In the genomic region with DNA sequence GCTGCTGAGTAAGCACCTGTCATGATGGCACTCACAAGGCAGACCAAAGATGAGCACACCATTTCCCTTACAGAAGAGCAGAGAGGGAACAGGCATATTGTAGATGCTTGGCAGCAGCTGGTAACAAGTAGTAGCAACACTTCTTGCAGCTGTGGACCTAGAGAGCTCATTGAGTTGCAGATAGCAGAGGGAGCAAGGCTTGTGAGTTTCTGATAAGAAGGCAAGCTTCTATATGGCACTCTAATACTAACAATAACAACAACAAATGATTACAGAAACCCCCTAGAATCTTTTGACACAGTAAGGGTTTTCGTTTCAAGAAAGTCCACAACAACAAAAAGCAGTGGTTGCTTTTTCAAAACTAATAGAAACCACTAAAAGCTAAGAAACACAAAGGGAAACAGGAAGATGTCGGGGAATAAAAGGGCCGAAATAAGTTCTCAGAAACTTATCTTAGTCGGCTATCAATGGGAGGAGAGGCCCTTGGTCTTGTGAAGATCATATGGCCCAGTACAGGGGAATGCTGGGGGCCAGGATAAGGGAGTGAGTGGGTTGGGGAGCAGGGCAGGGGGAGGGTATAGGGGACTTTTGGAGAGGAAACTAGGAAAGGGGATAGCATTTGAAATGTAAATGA, we compare ENCODE assay signal across 15 mouse cellular contexts.
DNase-seq lines count a peak whose midpoint lies in the region; ATAC-seq and TF ChIP-seq lines count a peak whose summit lies in the region.
"Had no signal": no experiment of that assay in that cellular context is flagged by ENCODE, and none has a peak within 500 bp of the region (broad histone marks: within the 10 kb centered on the region; RNA-seq: fewer than 3 reads in every experiment).

No protein-coding gene starts in this region.

- TF ChIP-seq CTCF in intestine, postnatal 0 days (IDR thresholded peaks at IDR 0.05; ENCODE audit: low read depth), result no peak

- no peaks in the 10 kb centered on the region for H3K27me3 ChIP-seq in intestine, embryonic 15.5 days (replicated peaks)
- no peaks in the 10 kb centered on the region for H3K27me3 ChIP-seq in intestine, postnatal 0 days (replicated peaks; ENCODE audit: control insufficient read depth, insufficient read depth, low read length)
- H3K27me3 ChIP-seq in liver, embryonic 13.5 days, result no peaks in the 10 kb centered on the region
- no peaks in the 10 kb centered on the region for H3K27me3 ChIP-seq in stomach, embryonic 15.5 days (replicated peaks)

- H3K9ac ChIP-seq in intestine, embryonic 15.5 days, result no peak overlapping the region
- no peak overlapping the region for H3K9ac ChIP-seq in intestine, postnatal 0 days (ENCODE audit: low read depth, low read length)
- H3K9ac ChIP-seq in liver, embryonic 13.5 days, result peak overlapping the region; percentile 33; the same call in 1 of the 2 replicates
- H3K9ac ChIP-seq in stomach, embryonic 15.5 days, result no peak overlapping the region
- H3K9ac ChIP-seq: lung, embryonic 14.5 days had no signal

- H3K36me3 ChIP-seq in intestine, embryonic 15.5 days, result no peaks in the 10 kb centered on the region
- no peaks in the 10 kb centered on the region for H3K36me3 ChIP-seq in intestine, postnatal 0 days (ENCODE audit: control insufficient read depth, insufficient read depth)
- H3K36me3 ChIP-seq in liver, embryonic 13.5 days, result no peaks in the 10 kb centered on the region
- H3K36me3 ChIP-seq in stomach, embryonic 15.5 days, result no peaks in the 10 kb centered on the region
- H3K36me3 ChIP-seq: midbrain, embryonic 10.5 days had no signal

- 81% methylated on average over 4 of the region's 4 CpGs for WGBS in intestine, embryonic 15.5 days
- 72% methylated on average over 4 of the region's 4 CpGs for WGBS in intestine, postnatal 0 days
- 8% methylated on average over 4 of the region's 4 CpGs for WGBS in liver, embryonic 13.5 days (ENCODE audit: insufficient replicate concordance)
- 70% methylated on average over 4 of the region's 4 CpGs for WGBS in stomach, embryonic 15.5 days

- H3K4me3 ChIP-seq in intestine, embryonic 15.5 days (replicated peaks), result no peak overlapping the region
- no peak overlapping the region for H3K4me3 ChIP-seq in intestine, postnatal 0 days (ENCODE audit: low read depth, low read length)
- peak overlapping the region; percentile 8 for H3K4me3 ChIP-seq in liver, embryonic 13.5 days (replicated peaks)
- no peak overlapping the region for H3K4me3 ChIP-seq in stomach, embryonic 15.5 days (replicated peaks)
- H3K4me3 ChIP-seq: midbrain, embryonic 10.5 days had no signal

- H3K4me1 ChIP-seq in intestine, embryonic 15.5 days (replicated peaks), result no peaks in the 10 kb centered on the region
- H3K4me1 ChIP-seq in intestine, postnatal 0 days (replicated peaks; ENCODE audit: control insufficient read depth, insufficient read depth, low read length), result no peaks in the 10 kb centered on the region
- H3K4me1 ChIP-seq in liver, embryonic 13.5 days (replicated peaks), result peaks cover 43% of the 10 kb centered on the region
- no peaks in the 10 kb centered on the region for H3K4me1 ChIP-seq in stomach, embryonic 15.5 days
- H3K4me1 ChIP-seq: midbrain, embryonic 10.5 days had no signal

- H3K27ac ChIP-seq in intestine, embryonic 15.5 days, result no peak overlapping the region
- H3K27ac ChIP-seq in intestine, postnatal 0 days (ENCODE audit: low read depth, low read length), result no peak overlapping the region
- H3K27ac ChIP-seq in liver, embryonic 13.5 days, result peak overlapping the region; percentile 90
- no peak overlapping the region for H3K27ac ChIP-seq in stomach, embryonic 15.5 days
- H3K27ac ChIP-seq: hindbrain, postnatal 0 days; midbrain, embryonic 10.5 days had no signal

- no peak overlapping the region for H3K4me2 ChIP-seq in intestine, embryonic 15.5 days (replicated peaks)
- no peak overlapping the region for H3K4me2 ChIP-seq in intestine, postnatal 0 days (replicated peaks; ENCODE audit: low read depth)
- H3K4me2 ChIP-seq in liver, embryonic 13.5 days, result peak overlapping the region; percentile 57
- H3K4me2 ChIP-seq in stomach, embryonic 15.5 days, result no peak overlapping the region
- H3K4me2 ChIP-seq: lung, embryonic 14.5 days had no signal

- no peaks in the 10 kb centered on the region for H3K9me3 ChIP-seq in intestine, embryonic 15.5 days
- no peaks in the 10 kb centered on the region for H3K9me3 ChIP-seq in intestine, postnatal 0 days (ENCODE audit: control insufficient read depth)
- no peaks in the 10 kb centered on the region for H3K9me3 ChIP-seq in liver, embryonic 13.5 days (replicated peaks)
- no peaks in the 10 kb centered on the region for H3K9me3 ChIP-seq in stomach, embryonic 15.5 days
- H3K9me3 ChIP-seq: midbrain, embryonic 10.5 days had no signal

- DNase-seq in c-Kit-positive CD71-positive TER-119-negative erythroid progenitor cells, embryonic 14.5 days (ENCODE audit: low read depth), result peak; percentile 74
- DNase-seq in liver, embryonic 13.5 days, result peak; percentile 69
- DNase-seq in adrenal gland, adult 2 months, result no peak
- DNase-seq in frontal cortex, postnatal 25 days (ENCODE audit: low spot score in 2 of 2), result no peak
- DNase-seq: adrenal gland, postnatal 36 days; B cell, adult 2 months; cerebellum, adult 2 months; heart, postnatal 10 days; lung, embryonic 14.5 days; thymus, postnatal 36 days had no signal

- peak; percentile 75; the same call in 1 of the 2 replicates for ATAC-seq in intestine, embryonic 15.5 days
- ATAC-seq in intestine, postnatal 0 days, result no peak
- ATAC-seq in liver, embryonic 13.5 days (ENCODE audit: low read depth), result peak; percentile 98
- peak; percentile 93 for ATAC-seq in stomach, embryonic 15.5 days (ENCODE audit: insufficient read depth, low FRiP score, low read depth)
- ATAC-seq: hindbrain, postnatal 0 days had no signal

Comparison
In these comparisons a context has a peak if more than half of its experiments do, and no peak if none do; other contexts are left out.
1. DNase-seq: peak in c-Kit-positive CD71-positive TER-119-negative erythroid progenitor cells, embryonic 14.5 days (single experiment) and liver, embryonic 13.5 days (single experiment); none in adrenal gland, adult 2 months (single experiment) and frontal cortex, postnatal 25 days (0 of 2).